Mouse (Mus musculus): ENCODE measurements at regions not wholly inside any gene's neighbourhood (a gene's known extent, or its start where the extent isn't known, plus 50 kb on each side); places are given as distances from the start of the nearest gene placed in this dataset.
A peak's percentile ranks its signal among the peaks of the same experiment; 100 is the strongest.

- DNase-seq = peak; percentile 29 to 45
Observed at GRCm38 (mm10) chr8:4411126-4411525, 81.7 kb upstream of the Cers4 start.

- no peak for DNase-seq
Observed at GRCm38 (mm10) chr8:4411836-4412235, 81.0 kb upstream of the Cers4 start.

GRCm38 (mm10) chr8:4413206-4413605 lies 79.6 kb upstream of the Cers4 start:
- peak; percentile 39 to 67 for DNase-seq

- no peak for DNase-seq
Observed at GRCm38 (mm10) chr8:4413764-4414163, 79.1 kb upstream of the Cers4 start.

- no peak for DNase-seq
Observed at GRCm38 (mm10) chr8:4417141-4417540, 75.7 kb upstream of the Cers4 start.

GRCm38 (mm10) chr8:4433161-4433560 lies 59.7 kb upstream of the Cers4 start:
- no peak for DNase-seq

- DNase-seq = no peak
Observed at GRCm38 (mm10) chr8:4436546-4436945, 56.3 kb upstream of the Cers4 start.
